Mouse (Mus musculus): ENCODE results near the gene Pip4k2b. TPM values are rescaled to one million over a fixed set of nuclear protein-coding genes. Genes with fewer than 3 reads are reported as not detected.

The Pip4k2b gene
- polyA plus RNA-seq, 1 experiment from 2014 or later, result 0.75 TPM

GRCm38 (mm10) chr11:97733689-97734088 is 10.8 kb downstream of the Pip4k2b start:
- Histone ChIP-seq H3K4me1 (replicated peaks; ENCODE audit: control insufficient read depth, insufficient read depth) (no peaks in the 10 kb centered on the region), H3K36me3 (ENCODE audit: control insufficient read depth, insufficient read depth, low read length) (peaks cover 6% of the 10 kb centered on the region), H3K27ac (replicated peaks) (no peak overlapping the region), H3K4me2 (replicated peaks; ENCODE audit: low read depth) (no peak overlapping the region), H3K9ac (ENCODE audit: low read length) (no peak overlapping the region), H3K27me3 (ENCODE audit: control insufficient read depth, insufficient read depth, low read length) (no peaks in the 10 kb centered on the region), H3K4me3 (ENCODE audit: low read depth, low read length) (no peak overlapping the region), H3K9me3 (ENCODE audit: control insufficient read depth, low read length) (no peaks in the 10 kb centered on the region)
- DNase-seq (ENCODE audit: low spot score), result no peak
- 42% methylated on average over 10 of the region's 10 CpGs for WGBS
- no peak for ATAC-seq (ENCODE audit: low FRiP score, low TSS enrichment)
- TF ChIP-seq EP300 (optimal IDR thresholded peaks at IDR 0.05) (no peak), CTCF (IDR thresholded peaks at IDR 0.05; ENCODE audit: low read depth) (no peak)

DNA sequence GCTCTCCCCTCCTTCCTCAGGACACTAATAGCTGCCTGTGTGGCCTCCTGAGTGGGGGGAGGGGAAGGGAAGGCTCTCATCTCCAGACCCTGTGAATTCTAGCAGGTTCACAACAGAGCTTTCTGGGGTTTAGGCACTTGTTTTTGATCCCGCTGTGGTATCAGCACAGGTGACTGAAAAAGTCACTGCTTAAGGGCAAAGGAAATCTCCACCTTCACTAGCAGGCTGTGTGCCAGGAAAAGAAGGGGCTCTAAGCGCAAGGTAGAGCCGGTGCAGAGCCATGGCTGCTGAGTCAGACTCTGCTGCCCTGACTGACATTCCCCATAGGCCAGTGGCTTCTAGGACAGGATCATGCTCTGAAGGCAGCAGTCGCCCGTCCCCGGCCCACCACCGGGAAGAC is 15.8 kb downstream of the Pip4k2b start:
- 80% methylated on average over 7 of the region's 7 CpGs for WGBS

GRCm38 (mm10) chr11:97728311-97728710 is 16.2 kb downstream of the Pip4k2b start:
- no peak for DNase-seq (ENCODE audit: low spot score)
- TF ChIP-seq CTCF (IDR thresholded peaks at IDR 0.05; ENCODE audit: low read depth), result no peak
- TF ChIP-seq EP300 (optimal IDR thresholded peaks at IDR 0.05), result no peak
- no peak for ATAC-seq (ENCODE audit: low FRiP score, low TSS enrichment)
- Histone ChIP-seq H3K4me1 (replicated peaks; ENCODE audit: control insufficient read depth, insufficient read depth) (no peaks in the 10 kb centered on the region), H3K27me3 (ENCODE audit: control insufficient read depth, insufficient read depth, low read length) (no peaks in the 10 kb centered on the region), H3K9me3 (ENCODE audit: control insufficient read depth, low read length) (no peaks in the 10 kb centered on the region), H3K4me3 (ENCODE audit: low read depth, low read length) (no peak overlapping the region), H3K36me3 (ENCODE audit: control insufficient read depth, insufficient read depth, low read length) (peaks cover 23% of the 10 kb centered on the region), H3K27ac (replicated peaks) (no peak overlapping the region), H3K9ac (ENCODE audit: low read length) (no peak overlapping the region), H3K4me2 (replicated peaks; ENCODE audit: low read depth) (no peak overlapping the region)
- 76% methylated on average over 7 of the region's 7 CpGs for WGBS

More for the DNA sequence above, 15.8 kb downstream of the Pip4k2b start:
- no peak for DNase-seq (ENCODE audit: low spot score)
- Histone ChIP-seq H3K4me3 (ENCODE audit: low read depth, low read length) (no peak overlapping the region), H3K27me3 (ENCODE audit: control insufficient read depth, insufficient read depth, low read length) (no peaks in the 10 kb centered on the region), H3K4me1 (replicated peaks; ENCODE audit: control insufficient read depth, insufficient read depth) (no peaks in the 10 kb centered on the region), H3K9ac (ENCODE audit: low read length) (no peak overlapping the region), H3K36me3 (ENCODE audit: control insufficient read depth, insufficient read depth, low read length) (peaks cover 23% of the 10 kb centered on the region), H3K27ac (replicated peaks) (no peak overlapping the region), H3K4me2 (replicated peaks; ENCODE audit: low read depth) (no peak overlapping the region), H3K9me3 (ENCODE audit: control insufficient read depth, low read length) (no peaks in the 10 kb centered on the region)
- ATAC-seq (ENCODE audit: low FRiP score, low TSS enrichment), result no peak
- TF ChIP-seq CTCF (IDR thresholded peaks at IDR 0.05; ENCODE audit: low read depth) (no peak), EP300 (optimal IDR thresholded peaks at IDR 0.05) (no peak)

- H3K4me3 ChIP-seq (ENCODE audit: low read depth, low read length), result no peak overlapping the region
- 74% methylated on average over 7 of the region's 7 CpGs for WGBS
- no peaks in the 10 kb centered on the region for H3K27me3 ChIP-seq (ENCODE audit: control insufficient read depth, insufficient read depth, low read length)
- no peak for TF ChIP-seq CTCF (IDR thresholded peaks at IDR 0.05; ENCODE audit: low read depth)
- no peak for TF ChIP-seq EP300 (optimal IDR thresholded peaks at IDR 0.05)
- H3K4me1 ChIP-seq (replicated peaks; ENCODE audit: control insufficient read depth, insufficient read depth), result no peaks in the 10 kb centered on the region
- no peak overlapping the region for H3K27ac ChIP-seq (replicated peaks)
- no peak overlapping the region for H3K4me2 ChIP-seq (replicated peaks; ENCODE audit: low read depth)
- peaks cover 48% of the 10 kb centered on the region for H3K36me3 ChIP-seq (ENCODE audit: control insufficient read depth, insufficient read depth, low read length)
- H3K9ac ChIP-seq (ENCODE audit: low read length), result no peak overlapping the region
- H3K9me3 ChIP-seq (ENCODE audit: control insufficient read depth, low read length), result no peaks in the 10 kb centered on the region
- DNase-seq (ENCODE audit: low spot score), result no peak
- ATAC-seq (ENCODE audit: low FRiP score, low TSS enrichment), result no peak
Observed at GRCm38 (mm10) chr11:97723709-97724108, 20.8 kb downstream of the Pip4k2b start.

DNA sequence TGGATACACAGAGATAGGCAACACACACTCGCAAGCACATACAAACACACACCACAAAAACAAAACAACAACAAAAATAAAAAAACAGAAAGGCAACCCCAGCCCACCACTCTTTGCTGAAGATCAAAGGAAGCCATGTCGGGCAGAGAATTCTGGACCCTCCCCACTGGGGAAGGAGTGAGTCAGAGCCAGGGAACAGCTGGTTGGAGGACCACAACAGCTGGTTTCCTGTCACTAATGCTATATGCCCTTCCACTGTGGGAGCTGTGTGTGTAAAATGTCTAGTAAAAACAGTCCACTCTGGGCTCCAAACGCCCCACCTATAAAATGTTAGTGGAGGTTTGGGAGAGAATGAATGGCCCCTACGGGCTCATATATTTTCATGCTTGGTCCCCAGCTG is 23.2 kb downstream of the Pip4k2b start:
- 91% methylated on average over 4 of the region's 4 CpGs for WGBS
- ATAC-seq (ENCODE audit: low FRiP score, low TSS enrichment) (no peak), DNase-seq (ENCODE audit: low spot score) (no peak)
- Histone ChIP-seq H3K27me3 (ENCODE audit: control insufficient read depth, insufficient read depth, low read length) (no peaks in the 10 kb centered on the region), H3K4me2 (replicated peaks; ENCODE audit: low read depth) (no peak overlapping the region), H3K4me3 (ENCODE audit: low read depth, low read length) (no peak overlapping the region), H3K9ac (ENCODE audit: low read length) (no peak overlapping the region), H3K4me1 (replicated peaks; ENCODE audit: control insufficient read depth, insufficient read depth) (no peaks in the 10 kb centered on the region), H3K36me3 (ENCODE audit: control insufficient read depth, insufficient read depth, low read length) (peaks cover 41% of the 10 kb centered on the region), H3K9me3 (ENCODE audit: control insufficient read depth, low read length) (no peaks in the 10 kb centered on the region), H3K27ac (replicated peaks) (no peak overlapping the region)
- no peak for TF ChIP-seq CTCF (IDR thresholded peaks at IDR 0.05; ENCODE audit: low read depth)
- no peak for TF ChIP-seq EP300 (optimal IDR thresholded peaks at IDR 0.05)

- no peak for DNase-seq (ENCODE audit: low spot score)
- Histone ChIP-seq H3K27ac (replicated peaks) (no peak overlapping the region), H3K4me3 (ENCODE audit: low read depth, low read length) (no peak overlapping the region), H3K9me3 (ENCODE audit: control insufficient read depth, low read length) (no peaks in the 10 kb centered on the region), H3K27me3 (ENCODE audit: control insufficient read depth, insufficient read depth, low read length) (no peaks in the 10 kb centered on the region), H3K4me2 (replicated peaks; ENCODE audit: low read depth) (no peak overlapping the region), H3K36me3 (ENCODE audit: control insufficient read depth, insufficient read depth, low read length) (peaks cover 32% of the 10 kb centered on the region), H3K9ac (ENCODE audit: low read length) (no peak overlapping the region), H3K4me1 (replicated peaks; ENCODE audit: control insufficient read depth, insufficient read depth) (no peaks in the 10 kb centered on the region)
- 85% methylated on average over 4 of the region's 4 CpGs for WGBS
- ATAC-seq (ENCODE audit: low FRiP score, low TSS enrichment), result no peak
- no peak for TF ChIP-seq CTCF (IDR thresholded peaks at IDR 0.05; ENCODE audit: low read depth)
- no peak for TF ChIP-seq EP300 (optimal IDR thresholded peaks at IDR 0.05)
Observed at GRCm38 (mm10) chr11:97719041-97719440, 25.5 kb downstream of the Pip4k2b start.
